Mouse (Mus musculus) urinary bladder, postnatal 10 days (tissue): ENCODE measurements around the gene Mdc1.

ENCODE experiments used
- DNase-seq: peaks from one replicate; pipeline ENCODE4 v3.0.0; 2022; ENCODE audit warnings: low spot score

The Mdc1 gene

GRCm38 (mm10) chr17:35883777-35884176 is 42.5 kb downstream of the Mdc1 start:
- DNase-seq = no peak

- DNase-seq = no peak
These were observed 46.4 kb downstream of the Mdc1 start for GRCm38 (mm10) chr17:35887725-35888124.

GRCm38 (mm10) chr17:35896781-35897643 is 55.7 kb downstream of the Mdc1 start, which contains the start of gene 2310061I04Rik:
Gene 2310061I04Rik (minus strand): TSS chr17:35897431.
- peak; percentile 39 for DNase-seq

- no peak for DNase-seq
These were observed 56.6 kb downstream of the Mdc1 start for GRCm38 (mm10) chr17:35897644-35898573.

GRCm38 (mm10) chr17:35900636-35901035 is 59.3 kb downstream of the Mdc1 start:
- no peak for DNase-seq

- DNase-seq = no peak
These were observed 62.2 kb downstream of the Mdc1 start for GRCm38 (mm10) chr17:35903343-35903991.

- no peak for DNase-seq
These were observed 62.7 kb downstream of the Mdc1 start for GRCm38 (mm10) chr17:35903992-35904355.

- no peak for DNase-seq
These were observed 64.3 kb downstream of the Mdc1 start for GRCm38 (mm10) chr17:35905587-35905986.

- DNase-seq = no peak
These were observed 66.3 kb downstream of the Mdc1 start for GRCm38 (mm10) chr17:35907609-35908008.
